Mouse (Mus musculus): ENCODE measurements around the gene Uqcrh.

DNA sequence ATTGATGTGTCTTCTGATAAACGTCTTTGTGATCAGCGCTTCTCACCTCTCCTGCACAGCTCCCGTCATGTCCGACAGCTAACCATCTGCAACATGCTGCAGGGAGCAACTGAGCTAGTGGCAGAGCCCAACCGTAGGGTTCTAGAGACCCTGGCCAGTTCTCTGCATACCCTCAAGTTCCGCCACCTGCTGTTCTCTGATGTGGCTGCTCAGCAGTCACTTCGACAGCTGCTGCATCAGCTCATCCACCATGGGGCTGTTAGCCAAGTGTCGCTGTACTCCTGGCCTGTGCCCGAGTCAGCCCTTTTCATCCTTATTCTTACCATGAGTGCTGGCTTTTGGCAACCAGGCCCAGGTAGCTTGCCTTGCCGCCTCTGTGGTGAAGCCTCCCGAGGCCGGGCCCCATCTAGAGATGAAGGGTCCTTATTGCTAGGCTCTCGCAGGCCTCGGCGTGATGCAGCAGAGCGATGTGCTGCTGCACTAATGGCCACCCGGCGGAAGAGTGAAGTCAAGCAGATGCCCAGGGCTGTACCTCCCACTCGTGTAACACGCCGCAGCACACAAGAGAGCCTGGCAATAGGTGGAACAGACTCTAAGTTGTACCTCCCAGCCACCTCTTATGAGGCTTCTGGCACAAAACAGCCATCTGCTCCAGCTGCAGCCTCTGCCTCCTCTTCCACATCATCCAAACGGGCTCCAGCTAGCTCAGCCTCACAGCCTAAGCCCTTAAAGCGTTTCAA is 13.8 kb upstream of the Uqcrh start:
- no peak for TF ChIP-seq CTCF (IDR thresholded peaks at IDR 0.05; ENCODE audit: low read depth, low read length)
- no peak for TF ChIP-seq TAL1 (conservative IDR thresholded peaks at IDR 0.05; ENCODE audit: low read depth, low read length)
